Mouse (Mus musculus) Muller cell, postnatal 12 days (primary cell): ENCODE results near the gene Ccdc114.

Experiments
- DNase-seq: peaks from one replicate; pipeline ENCODE4 v3.0.0-alpha.2; 2015; ENCODE audit errors: inconsistent ontology term

Gene Ccdc114

DNA sequence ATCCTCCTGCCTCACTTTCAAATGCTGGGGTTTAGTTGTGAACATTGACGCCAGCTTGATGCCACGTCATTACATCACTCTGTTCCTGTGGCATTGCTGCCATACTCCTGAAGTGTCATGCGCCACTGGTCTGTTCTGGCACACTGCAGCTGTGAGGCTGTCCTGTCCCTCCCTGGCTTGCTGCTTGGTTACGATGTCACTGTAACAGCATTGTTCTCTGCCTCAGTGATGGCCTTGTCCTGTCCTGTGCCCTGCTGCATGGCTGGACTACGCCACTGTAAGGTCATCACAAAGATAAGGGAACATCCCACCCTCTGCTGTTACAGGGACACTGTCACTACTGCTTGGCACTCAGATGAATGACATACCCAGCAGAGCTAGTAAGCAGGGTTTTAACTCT, 57.7 kb downstream of the Ccdc114 start:
- no peak for DNase-seq

DNA sequence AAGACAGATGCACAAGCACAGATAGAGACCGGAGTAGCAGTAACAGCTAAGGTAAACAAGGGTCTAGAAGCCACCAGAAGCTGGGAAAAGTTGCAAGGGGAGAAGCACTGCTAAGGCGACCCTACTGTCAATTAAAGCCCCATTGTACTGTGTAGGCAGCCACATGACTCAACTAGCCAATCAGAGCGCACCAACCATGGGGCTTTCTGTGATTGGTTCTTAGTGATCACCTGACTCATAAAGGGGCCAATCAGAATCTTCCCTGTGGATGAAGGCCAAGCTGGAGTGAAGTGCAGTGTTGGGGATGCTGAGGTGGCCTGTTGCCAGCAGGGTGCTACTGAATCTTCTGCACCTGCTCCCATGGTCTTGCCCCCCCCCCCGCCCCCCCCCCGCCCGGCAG, 63.0 kb downstream of the Ccdc114 start:
- no peak for DNase-seq

DNA sequence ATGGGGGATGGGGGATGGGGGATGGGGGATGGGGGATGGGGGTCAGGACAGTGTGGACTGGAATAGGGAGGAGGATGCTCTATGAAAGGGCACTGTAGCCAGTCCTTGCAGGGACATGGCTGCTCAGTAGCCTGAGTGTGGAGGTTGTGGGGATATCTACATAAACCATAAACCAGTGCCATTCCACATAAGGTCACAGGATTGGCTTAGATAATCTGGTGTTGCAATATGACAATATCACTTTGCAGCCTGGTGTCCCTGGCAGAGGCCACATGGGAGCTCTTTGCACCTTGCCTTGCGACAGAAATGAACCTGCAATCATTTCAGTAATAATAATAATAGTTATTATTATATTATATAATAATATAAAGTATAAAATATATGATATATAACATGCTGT, 64.5 kb downstream of the Ccdc114 start:
- no peak for DNase-seq

DNA sequence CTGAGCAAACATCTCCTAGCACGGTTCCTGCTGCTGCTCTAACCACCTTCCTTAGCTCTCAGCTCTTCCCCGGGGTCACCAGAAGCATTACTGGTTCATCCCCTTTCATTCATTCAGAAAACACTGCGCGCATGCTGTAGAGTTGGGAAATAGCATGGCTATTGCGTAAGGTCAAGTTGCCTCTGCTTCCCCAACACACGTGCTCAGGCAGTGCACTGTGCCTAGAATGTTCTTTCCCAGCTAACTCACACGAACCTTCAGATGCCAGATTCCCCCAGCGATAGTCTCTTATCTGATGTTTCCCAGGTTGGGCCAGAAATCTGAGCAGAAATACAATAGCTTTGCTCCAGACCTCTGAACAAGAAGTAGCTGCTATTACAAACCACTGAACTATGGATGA, 68.6 kb downstream of the Ccdc114 start:
- no peak for DNase-seq
